Mouse (Mus musculus) stomach, embryonic 16.5 days (tissue): ENCODE measurements around the gene Neurl4. TPM values are rescaled to one million over a fixed set of nuclear protein-coding genes. Genes with fewer than 3 reads are reported as not detected.
A peak's percentile ranks its signal among the peaks of the same experiment; 100 is the strongest.
"Not testable (repeated sequence)": the region's sequence is repeated elsewhere in the genome, so short reads cannot be mapped to it uniquely, and the experiment has no call there.

ENCODE experiments used
- ATAC-seq: fragments of 200-750 bp; cut with Nextera tagmentation; 2 replicates; pipeline ENCODE4 v1.8.0; 2017; ENCODE audit warnings: moderate number of reproducible peaks, moderate TSS enrichment; ENCODE audit not compliant: insufficient read depth, low FRiP score
- H3K27ac ChIP-seq: fragments of 300-500 bp; sonication (generic); 2 replicates; pipeline ENCODE4 v1.5.1; 2014; ENCODE audit warnings: low read length
- H3K27me3 ChIP-seq: fragments of 300-500 bp; sonication (generic); 2 replicates; pipeline ENCODE4 v1.6.1; 2014; ENCODE audit warnings: low read length, control low read depth, mixed read lengths; ENCODE audit not compliant: control insufficient read depth, insufficient read depth
- H3K36me3 ChIP-seq: fragments of 300-500 bp; sonication (generic); 2 replicates; pipeline ENCODE4 v1.6.1; 2014; ENCODE audit warnings: low read length; ENCODE audit not compliant: control insufficient read depth, insufficient read depth
- H3K4me1 ChIP-seq: fragments of 300-500 bp; sonication (generic); 2 replicates; pipeline ENCODE4 v1.6.1; 2014; ENCODE audit warnings: low read length, control low read depth, mixed read lengths; ENCODE audit not compliant: control insufficient read depth, insufficient read depth
- H3K4me2 ChIP-seq: fragments of 300-500 bp; sonication (generic); 2 replicates; pipeline ENCODE4 v1.6.1; 2014; ENCODE audit warnings: low read depth, low read length, mixed read lengths
- H3K4me3 ChIP-seq: fragments of 300-500 bp; sonication (generic); replicated peaks from 2 replicates; pipeline ENCODE4 v1.5.1; 2014; ENCODE audit warnings: mild to moderate bottlenecking, low read length
- H3K9ac ChIP-seq: fragments of 300-500 bp; sonication (generic); 2 replicates; pipeline ENCODE4 v1.6.1; 2014; ENCODE audit warnings: low read length
- H3K9me3 ChIP-seq: fragments of 300-500 bp; sonication (generic); replicated peaks from 2 replicates; pipeline ENCODE4 v1.6.1; 2016; ENCODE audit warnings: low read length, control low read depth; ENCODE audit not compliant: control insufficient read depth
- WGBS: fragments of 180-500 bp; shearing (Covaris S2); extraction: QIAGEN DNeasy Blood & Tissue Kit; methylation state at CpG from one replicate; pipeline ENCODE4 v1.1.7; 2014; 5-methylcytosine and 5-hydroxymethylcytosine counted together
- polyA plus RNA-seq: library from polyadenylated mRNA; unstranded; fragments of >200 nt; fragmentation: Nextera tagmentation; extraction: Ambion mirVana; gene quantifications from 2 replicates; pipeline ENCODE4 v1.2.1, GENCODE M21; 2015

The Neurl4 gene
- 7.5 TPM in 2 replicates for polyA plus RNA-seq

- ATAC-seq: peak; percentile 95
- H3K4me3 ChIP-seq: peak within 1 kb of the TSS; percentile 88
- H3K27ac ChIP-seq: peak within 1 kb of the TSS; percentile 99
Observed at GRCm38 (mm10) chr11:69900471-69901405, at the start of gene Neurl4, which contains the start of gene 2810408A11Rik. Neurl4 (plus strand) TSS chr11:69901072. 2810408A11Rik (minus strand) TSS chr11:69900987.

GRCm38 (mm10) chr11:69853994-69854393 lies 46.9 kb upstream of the Neurl4 start:
- no peaks in the 10 kb centered on the region for H3K9me3 ChIP-seq
- 0 out of 2 replicates have a peak, but pooled peaks have one; percentile 9 for ATAC-seq
- no peaks in the 10 kb centered on the region for H3K27me3 ChIP-seq
- WGBS: 55% methylated on average over 7 of the region's 7 CpGs
- no peak overlapping the region for H3K9ac ChIP-seq
- 0 out of 2 replicates have a peak, but pooled peaks cover 9% of the 10 kb centered on the region for H3K36me3 ChIP-seq
- H3K4me2 ChIP-seq: no peak overlapping the region
- no peak overlapping the region for H3K4me3 ChIP-seq
- no peak overlapping the region for H3K27ac ChIP-seq
- no peaks in the 10 kb centered on the region for H3K4me1 ChIP-seq

More at GRCm38 (mm10) chr11:69900471-69901405, at the start of gene Neurl4, which contains the start of gene 2810408A11Rik:
- H3K4me1 ChIP-seq: peaks cover 20% of the 10 kb centered on the region
- peaks cover 6% of the 10 kb centered on the region; the same call in 1 of the 2 replicates for H3K36me3 ChIP-seq
- H3K9me3 ChIP-seq: no peaks in the 10 kb centered on the region
- H3K4me2 ChIP-seq: peak within 1 kb of the TSS; percentile 97
- peak within 1 kb of the TSS; percentile 92 for H3K9ac ChIP-seq
- WGBS: 0% methylated on average over 38 of the region's 38 CpGs
- H3K27me3 ChIP-seq: no peaks in the 10 kb centered on the region

GRCm38 (mm10) chr11:69854680-69855079 lies 46.2 kb upstream of the Neurl4 start:
- no peak for ATAC-seq
- no peak overlapping the region for H3K4me3 ChIP-seq
- H3K27me3 ChIP-seq: no peaks in the 10 kb centered on the region
- H3K9ac ChIP-seq: no peak overlapping the region
- no peaks in the 10 kb centered on the region for H3K9me3 ChIP-seq
- H3K4me1 ChIP-seq: no peaks in the 10 kb centered on the region
- H3K4me2 ChIP-seq: no peak overlapping the region
- 74% methylated on average over 10 of the region's 10 CpGs for WGBS
- H3K27ac ChIP-seq: no peak overlapping the region
- 0 out of 2 replicates have a peak, but pooled peaks cover 9% of the 10 kb centered on the region for H3K36me3 ChIP-seq

- Histone ChIP-seq H3K4me1 (no peaks in the 10 kb centered on the region), H3K4me3 (no peak overlapping the region), H3K36me3 (0 out of 2 replicates have a peak, but pooled peaks cover 9% of the 10 kb centered on the region), H3K27me3 (no peaks in the 10 kb centered on the region), H3K9ac (peak overlapping the region; percentile 14; the same call in 1 of the 2 replicates), H3K27ac (no peak overlapping the region), H3K4me2 (no peak overlapping the region), H3K9me3 (no peaks in the 10 kb centered on the region)
- ATAC-seq: no peak
- WGBS: 29% methylated on average over 16 of the region's 16 CpGs
Observed at GRCm38 (mm10) chr11:69855347-69855746, 45.5 kb upstream of the Neurl4 start.

- WGBS: 17% methylated on average over 30 of the region's 30 CpGs
- no peaks in the 10 kb centered on the region for H3K36me3 ChIP-seq
- H3K4me3 ChIP-seq: peak within 1 kb of the TSS; percentile 46
- H3K27me3 ChIP-seq: no peaks in the 10 kb centered on the region
- H3K9ac ChIP-seq: peak within 1 kb of the TSS; percentile 68
- H3K4me2 ChIP-seq: peak within 1 kb of the TSS; percentile 36
- ATAC-seq: peak; percentile 88
- no peaks in the 10 kb centered on the region for H3K4me1 ChIP-seq
- H3K9me3 ChIP-seq: no peaks in the 10 kb centered on the region
- H3K27ac ChIP-seq: peak within 1 kb of the TSS; percentile 86
Observed at GRCm38 (mm10) chr11:69858113-69858998, 42.5 kb upstream of the Neurl4 start, which contains the start of gene Tnk1. Tnk1 (minus strand) TSS chr11:69858730.

GRCm38 (mm10) chr11:69863729-69864128 lies 37.1 kb upstream of the Neurl4 start:
- ATAC-seq, H3K9ac ChIP-seq, H3K27me3 ChIP-seq, H3K4me3 ChIP-seq, H3K4me1 ChIP-seq, H3K4me2 ChIP-seq, H3K27ac ChIP-seq, H3K9me3 ChIP-seq, H3K36me3 ChIP-seq: not testable (repeated sequence)
- 69% methylated on average over 3 of the region's 3 CpGs for WGBS

GRCm38 (mm10) chr11:69864138-69864860 lies 36.6 kb upstream of the Neurl4 start:
- Histone ChIP-seq H3K9ac (no peak overlapping the region), H3K4me2 (no peak overlapping the region), H3K36me3 (no peaks in the 10 kb centered on the region), H3K27me3 (no peaks in the 10 kb centered on the region), H3K27ac (no peak overlapping the region), H3K4me1 (no peaks in the 10 kb centered on the region), H3K9me3 (no peaks in the 10 kb centered on the region), H3K4me3 (no peak overlapping the region)
- 43% methylated on average over 8 of the region's 8 CpGs for whole genome bisulfite sequencing
- ATAC-seq: no peak

- H3K4me2 ChIP-seq: no peak overlapping the region
- H3K9me3 ChIP-seq: no peaks in the 10 kb centered on the region
- ATAC-seq: no peak
- H3K27ac ChIP-seq: no peak overlapping the region
- no peak overlapping the region for H3K9ac ChIP-seq
- H3K36me3 ChIP-seq: no peaks in the 10 kb centered on the region
- H3K4me1 ChIP-seq: no peaks in the 10 kb centered on the region
- 81% methylated on average over 9 of the region's 9 CpGs for WGBS
- H3K27me3 ChIP-seq: no peaks in the 10 kb centered on the region
- H3K4me3 ChIP-seq: no peak overlapping the region
Observed at GRCm38 (mm10) chr11:69865561-69865960, 35.3 kb upstream of the Neurl4 start.
